Mouse (Mus musculus): ENCODE data around the gene Fam170b. TPM values are rescaled to one million over a fixed set of nuclear protein-coding genes. Genes with fewer than 3 reads are reported as not detected.

Gene Fam170b
- total and polyA plus RNA-seq, 2 experiments from 2014 or later: 0.12 TPM; not detected in 1

DNA sequence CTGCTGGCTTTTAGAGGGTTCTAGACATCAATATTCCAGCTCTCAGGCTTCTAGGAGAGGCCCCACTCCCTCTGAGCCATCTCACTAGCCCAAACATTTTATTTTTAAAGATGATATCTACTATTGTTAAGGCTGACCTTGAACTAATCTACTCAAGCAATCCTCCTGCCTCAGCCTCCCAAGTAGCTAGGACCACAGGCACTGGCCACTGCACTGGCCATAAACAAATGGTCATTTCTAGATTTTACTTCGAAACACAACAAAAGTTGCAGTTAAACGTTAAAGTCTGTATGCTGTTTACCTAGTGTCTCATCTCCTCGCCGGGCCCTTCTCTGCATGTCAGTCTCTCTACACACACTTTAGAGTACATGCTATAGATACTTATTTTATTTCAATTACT lies 20.3 kb downstream of the Fam170b start:
- H3K9me3 ChIP-seq (replicated peaks; ENCODE audit: control insufficient read depth, low read length): no peaks in the 10 kb centered on the region
- H3K27me3 ChIP-seq (ENCODE audit: control insufficient read depth, insufficient read depth, low read length): no peaks in the 10 kb centered on the region
- H3K27ac ChIP-seq (ENCODE audit: low read depth): no peak overlapping the region
- H3K36me3 ChIP-seq (replicated peaks; ENCODE audit: control insufficient read depth, insufficient read depth, low read length): no peaks in the 10 kb centered on the region
- H3K9ac ChIP-seq (replicated peaks; ENCODE audit: low read depth, low read length): no peak overlapping the region
- TF ChIP-seq CTCF (IDR thresholded peaks at IDR 0.05; ENCODE audit: low read depth) (no peak), EP300 (IDR thresholded peaks at IDR 0.05; ENCODE audit: low read depth) (no peak)
- ATAC-seq (ENCODE audit: insufficient read depth, low read depth): no peak
- no peak overlapping the region for H3K4me3 ChIP-seq (ENCODE audit: low read depth, low read length)
- no peak for DNase-seq (ENCODE audit: low spot score)
- no peak overlapping the region for H3K4me2 ChIP-seq (ENCODE audit: low read depth, low read length)
- WGBS: 89% methylated on average over 4 of the region's 4 CpGs
- H3K4me1 ChIP-seq (ENCODE audit: control insufficient read depth, insufficient read depth): peaks cover 6% of the 10 kb centered on the region; the same call in 1 of the 2 replicates

GRCm38 (mm10) chr14:32856246-32856645 lies 22.5 kb downstream of the Fam170b start:
- ATAC-seq (ENCODE audit: insufficient read depth, low read depth) (no peak), DNase-seq (ENCODE audit: low spot score) (no peak)
- no peak overlapping the region for H3K27ac ChIP-seq (ENCODE audit: low read depth)
- WGBS: 41% methylated on average over 5 of the region's 5 CpGs
- no peaks in the 10 kb centered on the region for H3K27me3 ChIP-seq (ENCODE audit: control insufficient read depth, insufficient read depth, low read length)
- no peaks in the 10 kb centered on the region for H3K36me3 ChIP-seq (replicated peaks; ENCODE audit: control insufficient read depth, insufficient read depth, low read length)
- TF ChIP-seq EP300 (IDR thresholded peaks at IDR 0.05; ENCODE audit: low read depth) (no peak), CTCF (IDR thresholded peaks at IDR 0.05; ENCODE audit: low read depth) (no peak)
- no peak overlapping the region for H3K9ac ChIP-seq (replicated peaks; ENCODE audit: low read depth, low read length)
- peaks cover 26% of the 10 kb centered on the region for H3K4me1 ChIP-seq (ENCODE audit: control insufficient read depth, insufficient read depth)
- no peaks in the 10 kb centered on the region for H3K9me3 ChIP-seq (replicated peaks; ENCODE audit: control insufficient read depth, low read length)
- peak overlapping the region; percentile 54 for H3K4me3 ChIP-seq (ENCODE audit: low read depth, low read length)
- H3K4me2 ChIP-seq (ENCODE audit: low read depth, low read length): peak overlapping the region; percentile 65

- Histone ChIP-seq H3K9me3 (replicated peaks; ENCODE audit: control insufficient read depth, low read length) (no peaks in the 10 kb centered on the region), H3K27me3 (ENCODE audit: control insufficient read depth, insufficient read depth, low read length) (no peaks in the 10 kb centered on the region), H3K4me1 (ENCODE audit: control insufficient read depth, insufficient read depth) (peaks cover 31% of the 10 kb centered on the region), H3K27ac (ENCODE audit: low read depth) (peak within 1 kb of the TSS; percentile 62), H3K4me2 (ENCODE audit: low read depth, low read length) (peak within 1 kb of the TSS; percentile 65), H3K36me3 (replicated peaks; ENCODE audit: control insufficient read depth, insufficient read depth, low read length) (no peaks in the 10 kb centered on the region), H3K4me3 (ENCODE audit: low read depth, low read length) (peak within 1 kb of the TSS; percentile 54), H3K9ac (replicated peaks; ENCODE audit: low read depth, low read length) (peak within 1 kb of the TSS; percentile 71)
- ATAC-seq (ENCODE audit: insufficient read depth, low read depth): peak; percentile 79
- TF ChIP-seq CTCF (IDR thresholded peaks at IDR 0.05; ENCODE audit: low read depth) (no peak), EP300 (IDR thresholded peaks at IDR 0.05; ENCODE audit: low read depth) (no peak)
- WGBS: 1% methylated on average over 58 of the region's 68 CpGs
- peak; percentile 40 for DNase-seq (ENCODE audit: low spot score)
Observed at GRCm38 (mm10) chr14:32856681-32857328, 23.0 kb downstream of the Fam170b start, which contains the start of gene Vstm4. TSS of gene Vstm4 (plus strand) at chr14:32856756.

GRCm38 (mm10) chr14:32858361-32858760 lies 24.6 kb downstream of the Fam170b start:
- Histone ChIP-seq H3K4me1 (ENCODE audit: control insufficient read depth, insufficient read depth) (peaks cover 31% of the 10 kb centered on the region), H3K36me3 (replicated peaks; ENCODE audit: control insufficient read depth, insufficient read depth, low read length) (no peaks in the 10 kb centered on the region; the same call in 1 of the 2 replicates), H3K4me2 (ENCODE audit: low read depth, low read length) (no peak overlapping the region), H3K27ac (ENCODE audit: low read depth) (peak overlapping the region; percentile 41; the same call in 1 of the 2 replicates), H3K9ac (replicated peaks; ENCODE audit: low read depth, low read length) (no peak overlapping the region), H3K27me3 (ENCODE audit: control insufficient read depth, insufficient read depth, low read length) (no peaks in the 10 kb centered on the region), H3K9me3 (replicated peaks; ENCODE audit: control insufficient read depth, low read length) (no peaks in the 10 kb centered on the region), H3K4me3 (ENCODE audit: low read depth, low read length) (no peak overlapping the region)
- no peak for TF ChIP-seq CTCF (IDR thresholded peaks at IDR 0.05; ENCODE audit: low read depth)
- TF ChIP-seq EP300 (IDR thresholded peaks at IDR 0.05; ENCODE audit: low read depth): no peak
- 83% methylated on average over 10 of the region's 10 CpGs for WGBS
- ATAC-seq (ENCODE audit: insufficient read depth, low read depth): no peak
- DNase-seq (ENCODE audit: low spot score): no peak

DNA sequence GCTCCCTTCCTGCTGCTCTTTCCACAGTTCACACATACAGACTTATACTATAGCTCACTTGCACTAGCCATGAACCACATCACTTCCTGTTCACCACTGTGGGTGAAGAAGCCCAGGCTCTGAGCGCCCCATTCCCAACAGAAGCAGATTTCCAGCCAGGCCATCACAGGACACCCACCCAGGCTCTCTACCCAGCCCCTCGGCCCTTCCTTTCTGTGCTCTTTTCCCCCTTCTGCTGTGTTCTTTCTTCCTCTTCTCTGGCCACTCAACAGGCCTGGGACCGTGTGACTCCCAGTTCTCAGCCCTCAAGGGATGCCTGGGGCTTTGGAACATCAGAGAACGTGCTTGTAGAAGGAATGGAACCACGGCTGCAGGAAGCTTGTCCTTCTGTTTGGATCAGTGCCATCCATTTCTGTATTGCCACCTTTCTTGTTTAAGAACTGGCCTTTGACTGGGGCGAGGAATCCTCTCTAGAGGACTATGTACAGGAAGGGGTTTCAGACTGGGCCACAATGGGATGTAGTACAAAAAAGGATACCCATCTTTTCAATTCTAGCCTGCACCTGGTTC lies 25.3 kb downstream of the Fam170b start:
- H3K4me1 ChIP-seq (ENCODE audit: control insufficient read depth, insufficient read depth): peaks cover 31% of the 10 kb centered on the region
- no peak overlapping the region for H3K4me3 ChIP-seq (ENCODE audit: low read depth, low read length)
- H3K9ac ChIP-seq (replicated peaks; ENCODE audit: low read depth, low read length): no peak overlapping the region
- DNase-seq (ENCODE audit: low spot score) (no peak), ATAC-seq (ENCODE audit: insufficient read depth, low read depth) (no peak)
- peak overlapping the region; percentile 41; the same call in 1 of the 2 replicates for H3K27ac ChIP-seq (ENCODE audit: low read depth)
- H3K36me3 ChIP-seq (replicated peaks; ENCODE audit: control insufficient read depth, insufficient read depth, low read length): no peaks in the 10 kb centered on the region; the same call in 1 of the 2 replicates
- 44% methylated on average over 6 of the region's 6 CpGs for WGBS
- TF ChIP-seq CTCF (IDR thresholded peaks at IDR 0.05; ENCODE audit: low read depth) (no peak), EP300 (IDR thresholded peaks at IDR 0.05; ENCODE audit: low read depth) (no peak)
- no peaks in the 10 kb centered on the region for H3K9me3 ChIP-seq (replicated peaks; ENCODE audit: control insufficient read depth, low read length)
- H3K4me2 ChIP-seq (ENCODE audit: low read depth, low read length): no peak overlapping the region
- no peaks in the 10 kb centered on the region for H3K27me3 ChIP-seq (ENCODE audit: control insufficient read depth, insufficient read depth, low read length)

Measured in heart, postnatal 0 days (tissue).